Comparison of ENCODE assay signal across 7 mouse cellular contexts in genomic region chr19:3724779-3725178, GRCm38 (mm10). TPM values are rescaled to one million over a fixed set of nuclear protein-coding genes. Genes with fewer than 3 reads are reported as not detected.
A peak's percentile ranks its signal among the peaks of the same experiment; 100 is the strongest.
DNase-seq lines count a peak whose midpoint lies in the region; ATAC-seq lines count a peak whose summit lies in the region.

No protein-coding gene starts in this region.

- H3K27me3 ChIP-seq in midbrain, embryonic 14.5 days (ENCODE audit: control insufficient read depth, insufficient read depth, low read length): no peaks in the 10 kb centered on the region
- H3K27me3 ChIP-seq in midbrain, embryonic 13.5 days: no peaks in the 10 kb centered on the region

- no peak for ATAC-seq in midbrain, embryonic 14.5 days (ENCODE audit: low FRiP score, low TSS enrichment)
- ATAC-seq in midbrain, embryonic 13.5 days: no peak

- H3K9ac ChIP-seq in midbrain, embryonic 14.5 days (replicated peaks; ENCODE audit: low read length): no peak overlapping the region
- H3K9ac ChIP-seq in midbrain, embryonic 13.5 days (replicated peaks): no peak overlapping the region

- no peak overlapping the region for H3K4me3 ChIP-seq in midbrain, embryonic 14.5 days (replicated peaks; ENCODE audit: low read depth, low read length)
- H3K4me3 ChIP-seq in midbrain, embryonic 13.5 days (replicated peaks): no peak overlapping the region

- H3K4me1 ChIP-seq in midbrain, embryonic 14.5 days (ENCODE audit: control insufficient read depth, insufficient read depth, low read length): no peaks in the 10 kb centered on the region
- peaks cover 3% of the 10 kb centered on the region; the same call in 1 of the 2 replicates for H3K4me1 ChIP-seq in midbrain, embryonic 13.5 days (replicated peaks)

- intact Hi-C loops in left cerebral cortex, postnatal 4 days (cut with DNase I): no loop called here

- H3K4me2 ChIP-seq in midbrain, embryonic 14.5 days (ENCODE audit: low read length): no peak overlapping the region
- H3K4me2 ChIP-seq in midbrain, embryonic 13.5 days (replicated peaks): no peak overlapping the region

- H3K27ac ChIP-seq in midbrain, embryonic 14.5 days (replicated peaks; ENCODE audit: low read depth, low read length): no peak overlapping the region
- H3K27ac ChIP-seq in midbrain, embryonic 13.5 days: no peak overlapping the region

- H3K36me3 ChIP-seq in midbrain, embryonic 14.5 days (ENCODE audit: control insufficient read depth, insufficient read depth, low read length): no peaks in the 10 kb centered on the region
- no peaks in the 10 kb centered on the region for H3K36me3 ChIP-seq in midbrain, embryonic 13.5 days

- DNase-seq in midbrain, embryonic 14.5 days: peak; percentile 83
- DNase-seq in R1 (ENCODE audit: low read depth, low spot score): peak; percentile 90
- peak; percentile 60 for DNase-seq in cerebellum, adult 11-12 months
- DNase-seq in gastrocnemius, postnatal 4 days (ENCODE audit: low spot score in 2 of 2): peak; percentile 51 to 59
- DNase-seq in left cerebral cortex, postnatal 4 days: peak; percentile 71
- peak; percentile 60 for DNase-seq in right cerebral cortex, postnatal 14 days

- WGBS in midbrain, embryonic 14.5 days: 18% methylated on average over 1 of the region's 1 CpGs
- 29% methylated on average over 1 of the region's 1 CpGs for WGBS in midbrain, embryonic 13.5 days

- H3K9me3 ChIP-seq in midbrain, embryonic 14.5 days (ENCODE audit: control insufficient read depth, low read length): no peaks in the 10 kb centered on the region
- H3K9me3 ChIP-seq in midbrain, embryonic 13.5 days: peaks cover 5% of the 10 kb centered on the region; the same call in 1 of the 2 replicates

RNA-seq across cellular contexts. Expression of gene 1810055G02Rik, which starts 16.7 kb away (rescaled TPM):
- polyA plus RNA-seq in midbrain, embryonic 14.5 days (2014; fragmentation: Nextera tagmentation; extraction: Ambion mirVana): 31.4 and 33.7 TPM in 2 replicates
- 27.9 and 30.1 TPM in 2 replicates for polyA plus RNA-seq in midbrain, embryonic 13.5 days (2015; fragmentation: Nextera tagmentation; extraction: Ambion mirVana)
- total RNA-seq in gastrocnemius, postnatal 4 days (2021): 10 to 100 TPM; 29.8 to 29.9 TPM
- 10 to 100 TPM; 38.8 to 40.6 TPM for total RNA-seq in left cerebral cortex, postnatal 4 days (2021)

RNA-seq across cellular contexts. Expression of gene Lrp5, which starts 38.4 kb away (rescaled TPM):
- polyA plus RNA-seq in midbrain, embryonic 14.5 days (2014; fragmentation: Nextera tagmentation; extraction: Ambion mirVana): 1.1 and 1.3 TPM in 2 replicates
- polyA plus RNA-seq in midbrain, embryonic 13.5 days (2015; fragmentation: Nextera tagmentation; extraction: Ambion mirVana): 1.5 and 1.7 TPM in 2 replicates
- total RNA-seq in gastrocnemius, postnatal 4 days (2021): 10 to 100 TPM; 51.4 to 55.9 TPM
- 10 to 100 TPM; 11.9 to 13.2 TPM for total RNA-seq in left cerebral cortex, postnatal 4 days (2021)

RNA-seq across cellular contexts. Expression of gene Kmt5b, which starts 42.4 kb away (rescaled TPM):
- polyA plus RNA-seq in midbrain, embryonic 14.5 days (2014; fragmentation: Nextera tagmentation; extraction: Ambion mirVana): 55.6 and 74.0 TPM in 2 replicates
- polyA plus RNA-seq in midbrain, embryonic 13.5 days (2015; fragmentation: Nextera tagmentation; extraction: Ambion mirVana): 56.7 and 61.6 TPM in 2 replicates
- total RNA-seq in gastrocnemius, postnatal 4 days (2021): 10 to 100 TPM; 34.5 to 37.1 TPM
- total RNA-seq in left cerebral cortex, postnatal 4 days (2021): 10 to 100 TPM; 89.1 to 90.7 TPM
